Mouse (Mus musculus) heart, postnatal 36 days (tissue): ENCODE data around the gene Grin2a. TPM values are rescaled to one million over a fixed set of nuclear protein-coding genes. Genes with fewer than 3 reads are reported as not detected.

Experiments used
- DNase-seq, 2 experiments: peaks; one replicate each; pipeline ENCODE4 v3.0.0; 2021 to 2022
- intact Hi-C: fragments of 180-260 bp; cut with DNase I; formaldehyde crosslinking; loops from one replicate; pipeline ENCODE4 v1.15.1; 2025
- total RNA-seq, 2 experiments: library from RNA; stranded (reverse); gene quantifications; 2 replicates each; pipeline ENCODE4 v1.2.3; 2021

Grin2a gene
- total RNA-seq, 2 experiments from 2014 or later: 0.08 to 0.33 TPM

GRCm38 (mm10) chr16:9884141-9884540 is 111.2 kb downstream of the Grin2a start:
- intact Hi-C loops: no loop called here
- DNase-seq: no peak

GRCm38 (mm10) chr16:9882420-9882819 is 112.9 kb downstream of the Grin2a start:
- intact Hi-C loops: no loop called here
- DNase-seq: no peak

GRCm38 (mm10) chr16:9873001-9873400 is 122.4 kb downstream of the Grin2a start:
- DNase-seq: no peak
- intact Hi-C loops: no loop called here

GRCm38 (mm10) chr16:9865710-9866109 is 129.7 kb downstream of the Grin2a start:
- no peak for DNase-seq
- intact Hi-C loops: no loop called here

GRCm38 (mm10) chr16:9865039-9865438 is 130.3 kb downstream of the Grin2a start:
- DNase-seq: no peak
- intact Hi-C loops: no loop called here

- no peak for DNase-seq
- intact Hi-C loops: no loop called here
These were observed 137.6 kb downstream of the Grin2a start for GRCm38 (mm10) chr16:9857758-9858157.

- DNase-seq: no peak
- intact Hi-C loops: no loop called here
These were observed 143.9 kb downstream of the Grin2a start for GRCm38 (mm10) chr16:9851265-9851988.

- intact Hi-C loops: no loop called here
- no peak for DNase-seq
These were observed 153.9 kb downstream of the Grin2a start for GRCm38 (mm10) chr16:9841496-9841895.

GRCm38 (mm10) chr16:9836542-9836941 is 158.8 kb downstream of the Grin2a start:
- DNase-seq: no peak

GRCm38 (mm10) chr16:9834236-9834635 is 161.1 kb downstream of the Grin2a start:
- intact Hi-C loops: no loop called here

More at GRCm38 (mm10) chr16:9836542-9836941, 158.8 kb downstream of the Grin2a start:
- intact Hi-C loops: no loop called here

GRCm38 (mm10) chr16:9825110-9825483 is 170.3 kb downstream of the Grin2a start:
- DNase-seq: no peak
- intact Hi-C loops: no loop called here

More at GRCm38 (mm10) chr16:9834236-9834635, 161.1 kb downstream of the Grin2a start:
- no peak for DNase-seq

- intact Hi-C loops: no loop called here
- no peak for DNase-seq
These were observed 170.8 kb downstream of the Grin2a start for GRCm38 (mm10) chr16:9824436-9825109.

- intact Hi-C loops: no loop called here
- no peak for DNase-seq
These were observed 171.7 kb downstream of the Grin2a start for GRCm38 (mm10) chr16:9823686-9824085.

- no peak for DNase-seq
- intact Hi-C loops: no loop called here
These were observed 175.9 kb downstream of the Grin2a start for GRCm38 (mm10) chr16:9819508-9819907.

GRCm38 (mm10) chr16:9801338-9801737 is 194.0 kb downstream of the Grin2a start:
- intact Hi-C loops: no loop called here
- no peak for DNase-seq

GRCm38 (mm10) chr16:9800221-9800620 is 195.1 kb downstream of the Grin2a start:
- intact Hi-C loops: no loop called here
- no peak for DNase-seq

- DNase-seq: no peak
- intact Hi-C loops: no loop called here
These were observed 202.4 kb downstream of the Grin2a start for GRCm38 (mm10) chr16:9792976-9793375.

GRCm38 (mm10) chr16:9786261-9786660 is 209.1 kb downstream of the Grin2a start:
- DNase-seq: no peak
- intact Hi-C loops: no loop called here

GRCm38 (mm10) chr16:9785821-9786220 is 209.5 kb downstream of the Grin2a start:
- DNase-seq: no peak
- intact Hi-C loops: no loop called here

- intact Hi-C loops: no loop called here
- no peak for DNase-seq
These were observed 226.4 kb downstream of the Grin2a start for GRCm38 (mm10) chr16:9768981-9769380.

- no peak for DNase-seq
These were observed 227.0 kb downstream of the Grin2a start for GRCm38 (mm10) chr16:9768356-9768755.

GRCm38 (mm10) chr16:9767946-9768345 is 227.4 kb downstream of the Grin2a start:
- no peak for DNase-seq
- intact Hi-C loops: no loop called here

More at GRCm38 (mm10) chr16:9768356-9768755, 227.0 kb downstream of the Grin2a start:
- intact Hi-C loops: no loop called here
